Mouse (Mus musculus) hindbrain, embryonic 11.5 days (tissue): ENCODE data around the gene Sema3e. TPM values are rescaled to one million over a fixed set of nuclear protein-coding genes. Genes with fewer than 3 reads are reported as not detected.

Experiments
- ATAC-seq: fragments of 200-750 bp; cut with Nextera tagmentation; 2 replicates; pipeline ENCODE4 v1.8.0; 2017; ENCODE audit warnings: mild to moderate bottlenecking, moderate TSS enrichment, moderate library complexity; ENCODE audit not compliant: low FRiP score
- DNase-seq: peaks from one replicate; pipeline ENCODE4 v3.0.0-alpha.2; 2015; ENCODE audit warnings: low spot score
- H3K27ac ChIP-seq: fragments of 300-500 bp; sonication (generic); 2 replicates; pipeline ENCODE4 v1.5.1; 2014; ENCODE audit warnings: mild to moderate bottlenecking, low read depth, low read length
- H3K27me3 ChIP-seq: fragments of 300-500 bp; sonication (generic); 2 replicates; pipeline ENCODE4 v1.6.1; 2014; ENCODE audit warnings: mild to moderate bottlenecking, low read length, moderate library complexity, mixed read lengths; ENCODE audit not compliant: control insufficient read depth, insufficient read depth
- H3K36me3 ChIP-seq: fragments of 300-500 bp; sonication (generic); 2 replicates; pipeline ENCODE4 v1.6.1; 2014; ENCODE audit warnings: mild to moderate bottlenecking, low read length, moderate library complexity, mixed read lengths; ENCODE audit not compliant: control insufficient read depth, insufficient read depth
- H3K4me1 ChIP-seq: fragments of 300-500 bp; sonication (generic); replicated peaks from 2 replicates; pipeline ENCODE4 v1.6.1; 2014; ENCODE audit warnings: low read length, mixed read lengths; ENCODE audit not compliant: control insufficient read depth, insufficient read depth
- H3K4me2 ChIP-seq: fragments of 300-500 bp; sonication (generic); replicated peaks from 2 replicates; pipeline ENCODE4 v1.6.1; 2014; ENCODE audit warnings: mild to moderate bottlenecking, low read depth, low read length
- H3K4me3 ChIP-seq: fragments of 300-500 bp; sonication (generic); 2 replicates; pipeline ENCODE4 v1.5.1; 2014; ENCODE audit warnings: low read depth, low read length
- H3K9ac ChIP-seq: fragments of 300-500 bp; sonication (generic); 2 replicates; pipeline ENCODE4 v1.6.1; 2014; ENCODE audit warnings: low read depth, low read length
- H3K9me3 ChIP-seq: fragments of 300-500 bp; sonication (generic); 2 replicates; pipeline ENCODE4 v1.6.1; 2016; ENCODE audit warnings: low read length; ENCODE audit not compliant: control insufficient read depth
- WGBS: fragments of 180-500 bp; shearing (Covaris S2); extraction: QIAGEN DNeasy Blood & Tissue Kit; methylation state at CpG from one replicate; pipeline ENCODE4 v1.1.7; 2014; 5-methylcytosine and 5-hydroxymethylcytosine counted together
- polyA plus RNA-seq: library from polyadenylated mRNA; unstranded; fragments of >200 nt; fragmentation: Nextera tagmentation; extraction: Ambion mirVana; gene quantifications from 2 replicates; pipeline ENCODE4 v1.2.1, GENCODE M21; 2014

Gene Sema3e
- polyA plus RNA-seq, 1 experiment from 2014 or later, result 2.1 TPM

- no peak overlapping the region for H3K4me2 ChIP-seq
- no peaks in the 10 kb centered on the region; the same call in 1 of the 2 replicates for H3K4me1 ChIP-seq
- H3K9me3 ChIP-seq, result no peaks in the 10 kb centered on the region
- no peak overlapping the region for H3K4me3 ChIP-seq
- H3K27me3 ChIP-seq, result no peaks in the 10 kb centered on the region
- ATAC-seq (no peak), DNase-seq (no peak)
- 54% methylated on average over 14 of the region's 14 CpGs for WGBS
- no peak overlapping the region for H3K9ac ChIP-seq
- no peaks in the 10 kb centered on the region for H3K36me3 ChIP-seq
- no peak overlapping the region for H3K27ac ChIP-seq
Measured at GRCm38 (mm10) chr5:14092262-14092776, 67.2 kb downstream of the Sema3e start.

GRCm38 (mm10) chr5:14096196-14096595 lies 71.1 kb downstream of the Sema3e start:
- Histone ChIP-seq H3K9ac (no peak overlapping the region), H3K4me3 (no peak overlapping the region), H3K27ac (no peak overlapping the region), H3K9me3 (no peaks in the 10 kb centered on the region), H3K36me3 (no peaks in the 10 kb centered on the region), H3K27me3 (no peaks in the 10 kb centered on the region), H3K4me2 (no peak overlapping the region), H3K4me1 (no peaks in the 10 kb centered on the region; the same call in 1 of the 2 replicates)
- ATAC-seq, result no peak
- no peak for DNase-seq
- WGBS, result 95% methylated on average over 1 of the region's 1 CpGs

GRCm38 (mm10) chr5:14098677-14099076 lies 73.6 kb downstream of the Sema3e start:
- ATAC-seq, result no peak

GRCm38 (mm10) chr5:14107365-14107764 lies 82.3 kb downstream of the Sema3e start:
- DNase-seq, result no peak
- H3K9ac ChIP-seq, result no peak overlapping the region
- no peaks in the 10 kb centered on the region for H3K9me3 ChIP-seq
- H3K27ac ChIP-seq, result no peak overlapping the region
- no peaks in the 10 kb centered on the region for H3K27me3 ChIP-seq
- ATAC-seq, result no peak
- H3K4me3 ChIP-seq, result no peak overlapping the region
- H3K36me3 ChIP-seq, result no peaks in the 10 kb centered on the region
- no peak overlapping the region for H3K4me2 ChIP-seq
- no peaks in the 10 kb centered on the region for H3K4me1 ChIP-seq
- 90% methylated on average over 4 of the region's 4 CpGs for WGBS

More at GRCm38 (mm10) chr5:14098677-14099076, 73.6 kb downstream of the Sema3e start:
- H3K9ac ChIP-seq, result no peak overlapping the region
- no peaks in the 10 kb centered on the region for H3K9me3 ChIP-seq
- H3K4me2 ChIP-seq, result no peak overlapping the region
- H3K27ac ChIP-seq, result no peak overlapping the region
- no peaks in the 10 kb centered on the region for H3K27me3 ChIP-seq
- DNase-seq, result no peak
- H3K4me1 ChIP-seq, result no peaks in the 10 kb centered on the region
- 91% methylated on average over 3 of the region's 3 CpGs for WGBS
- no peaks in the 10 kb centered on the region for H3K36me3 ChIP-seq
- no peak overlapping the region for H3K4me3 ChIP-seq

GRCm38 (mm10) chr5:14109001-14109400 lies 83.9 kb downstream of the Sema3e start:
- Histone ChIP-seq H3K4me2 (no peak overlapping the region), H3K9me3 (no peaks in the 10 kb centered on the region), H3K4me3 (no peak overlapping the region), H3K27me3 (no peaks in the 10 kb centered on the region), H3K4me1 (no peaks in the 10 kb centered on the region), H3K27ac (no peak overlapping the region), H3K36me3 (no peaks in the 10 kb centered on the region), H3K9ac (no peak overlapping the region)
- 80% methylated on average over 4 of the region's 4 CpGs for WGBS
- DNase-seq, result no peak
- ATAC-seq, result no peak

- H3K4me3 ChIP-seq, result no peak overlapping the region
- whole genome bisulfite sequencing, result 79% methylated on average over 4 of the region's 4 CpGs
- H3K27ac ChIP-seq, result no peak overlapping the region
- ATAC-seq (no peak), DNase-seq (no peak)
- H3K36me3 ChIP-seq, result no peaks in the 10 kb centered on the region
- H3K9ac ChIP-seq, result no peak overlapping the region
- H3K4me1 ChIP-seq, result no peaks in the 10 kb centered on the region
- no peak overlapping the region for H3K4me2 ChIP-seq
- no peaks in the 10 kb centered on the region for H3K9me3 ChIP-seq
- H3K27me3 ChIP-seq, result no peaks in the 10 kb centered on the region
Measured at GRCm38 (mm10) chr5:14111401-14111800, 86.3 kb downstream of the Sema3e start.

GRCm38 (mm10) chr5:14121902-14122301 lies 96.8 kb downstream of the Sema3e start:
- Histone ChIP-seq H3K4me1 (no peaks in the 10 kb centered on the region), H3K27ac (no peak overlapping the region), H3K9ac (no peak overlapping the region), H3K36me3 (no peaks in the 10 kb centered on the region), H3K4me2 (no peak overlapping the region), H3K9me3 (no peaks in the 10 kb centered on the region), H3K4me3 (no peak overlapping the region), H3K27me3 (no peaks in the 10 kb centered on the region)
- DNase-seq (no peak), ATAC-seq (no peak)
- 78% methylated on average over 5 of the region's 5 CpGs for WGBS

- ATAC-seq, result no peak
- 60% methylated on average over 1 of the region's 1 CpGs for WGBS
Measured at GRCm38 (mm10) chr5:14126591-14126990, 101.5 kb downstream of the Sema3e start.

GRCm38 (mm10) chr5:14135929-14136328 lies 110.9 kb downstream of the Sema3e start:
- Histone ChIP-seq H3K9ac (no peak overlapping the region), H3K9me3 (no peaks in the 10 kb centered on the region), H3K27ac (no peak overlapping the region), H3K4me3 (no peak overlapping the region), H3K27me3 (no peaks in the 10 kb centered on the region), H3K36me3 (no peaks in the 10 kb centered on the region), H3K4me1 (no peaks in the 10 kb centered on the region), H3K4me2 (no peak overlapping the region)
- DNase-seq, result no peak
- WGBS, result 85% methylated on average over 8 of the region's 8 CpGs
- no peak for ATAC-seq

More at GRCm38 (mm10) chr5:14126591-14126990, 101.5 kb downstream of the Sema3e start:
- no peak overlapping the region for H3K4me2 ChIP-seq
- H3K36me3 ChIP-seq, result no peaks in the 10 kb centered on the region
- H3K9ac ChIP-seq, result no peak overlapping the region
- H3K4me1 ChIP-seq, result no peaks in the 10 kb centered on the region
- no peaks in the 10 kb centered on the region for H3K27me3 ChIP-seq
- H3K27ac ChIP-seq, result no peak overlapping the region
- H3K9me3 ChIP-seq, result no peaks in the 10 kb centered on the region
- no peak for DNase-seq
- no peak overlapping the region for H3K4me3 ChIP-seq
